In the genomic region with DNA sequence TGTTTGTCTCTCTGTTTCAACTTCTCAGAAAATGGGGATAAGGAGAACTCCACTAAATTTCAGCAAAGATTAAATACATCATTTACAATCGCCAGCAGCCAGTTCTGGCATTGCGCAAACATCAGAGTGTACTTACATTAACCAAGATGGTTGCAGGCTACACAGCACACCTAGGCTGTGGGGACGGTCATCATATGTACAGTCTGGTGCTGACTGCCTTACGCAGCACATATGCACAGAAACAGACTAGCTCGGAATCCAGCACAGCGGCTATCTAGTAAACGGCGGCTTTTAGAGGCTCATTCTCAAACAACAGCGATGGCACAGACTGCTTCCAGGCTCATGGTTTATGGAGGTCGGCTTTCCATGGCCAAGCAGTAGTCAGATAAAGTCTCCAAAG, we compare ENCODE assay signal across 29 mouse cellular contexts. TPM values are rescaled to one million over a fixed set of nuclear protein-coding genes. Genes with fewer than 3 reads are reported as not detected.
A peak's percentile ranks its signal among the peaks of the same experiment; 100 is the strongest.
DNase-seq lines count a peak whose midpoint lies in the region; ATAC-seq and TF ChIP-seq lines count a peak whose summit lies in the region.
"Had no signal": no experiment of that assay in that cellular context is flagged by ENCODE, and none has a peak within 500 bp of the region (broad histone marks: within the 10 kb centered on the region; RNA-seq: fewer than 3 reads in every experiment).

No protein-coding gene starts in this region.

- no peak for ATAC-seq in embryonic facial prominence, embryonic 13.5 days (ENCODE audit: insufficient number of reproducible peaks, insufficient read depth, low FRiP score, low TSS enrichment, low read depth)
- no peak for ATAC-seq in kidney, embryonic 16.5 days (ENCODE audit: low FRiP score, low TSS enrichment)
- no peak for ATAC-seq in limb, embryonic 13.5 days (ENCODE audit: low FRiP score, low read depth)
- ATAC-seq in stomach, postnatal 0 days (ENCODE audit: low FRiP score, low TSS enrichment) = no peak
- no peak for ATAC-seq in intestine, postnatal 0 days
- ATAC-seq: forebrain, postnatal 0 days; Patski had no signal

- no peak overlapping the region for H3K9ac ChIP-seq in embryonic facial prominence, embryonic 13.5 days
- H3K9ac ChIP-seq in kidney, embryonic 16.5 days (replicated peaks; ENCODE audit: low read length) = no peak overlapping the region
- no peak overlapping the region for H3K9ac ChIP-seq in limb, embryonic 13.5 days
- H3K9ac ChIP-seq in stomach, postnatal 0 days (ENCODE audit: low read length) = no peak overlapping the region
- no peak overlapping the region for H3K9ac ChIP-seq in intestine, postnatal 0 days (ENCODE audit: low read depth, low read length)
- H3K9ac ChIP-seq: forebrain, embryonic 12.5 days; forebrain, postnatal 0 days; heart, embryonic 12.5 days; liver, embryonic 14.5 days had no signal

- H3K4me3 ChIP-seq in embryonic facial prominence, embryonic 13.5 days = no peak overlapping the region
- no peak overlapping the region for H3K4me3 ChIP-seq in embryonic facial prominence, embryonic 10.5 days
- H3K4me3 ChIP-seq in kidney, embryonic 16.5 days (ENCODE audit: low read length) = no peak overlapping the region
- H3K4me3 ChIP-seq in limb, embryonic 13.5 days = no peak overlapping the region
- H3K4me3 ChIP-seq in stomach, postnatal 0 days (ENCODE audit: low read depth, low read length) = no peak overlapping the region
- H3K4me3 ChIP-seq in intestine, postnatal 0 days (ENCODE audit: low read depth, low read length) = no peak overlapping the region
- H3K4me3 ChIP-seq: forebrain, embryonic 12.5 days; heart, adult 2 months; heart, embryonic 12.5 days; left cerebral cortex, adult 2 months had no signal

- H3K27ac ChIP-seq in embryonic facial prominence, embryonic 13.5 days = no peak overlapping the region
- H3K27ac ChIP-seq in embryonic facial prominence, embryonic 10.5 days (replicated peaks) = no peak overlapping the region
- H3K27ac ChIP-seq in kidney, embryonic 16.5 days (ENCODE audit: low read length) = peak overlapping the region; percentile 60; the same call in 1 of the 2 replicates
- no peak overlapping the region for H3K27ac ChIP-seq in limb, embryonic 13.5 days
- H3K27ac ChIP-seq in stomach, postnatal 0 days (replicated peaks) = peak overlapping the region; percentile 71; the same call in 1 of the 2 replicates
- no peak overlapping the region for H3K27ac ChIP-seq in intestine, postnatal 0 days (ENCODE audit: low read depth, low read length)
- H3K27ac ChIP-seq: forebrain, embryonic 12.5 days; heart, adult 2 months; left cerebral cortex, adult 2 months; liver, embryonic 14.5 days; macrophage had no signal

- H3K4me1 ChIP-seq in embryonic facial prominence, embryonic 13.5 days = no peaks in the 10 kb centered on the region
- H3K4me1 ChIP-seq in embryonic facial prominence, embryonic 10.5 days = peaks cover 10% of the 10 kb centered on the region; the same call in 1 of the 2 replicates
- peaks cover 10% of the 10 kb centered on the region for H3K4me1 ChIP-seq in kidney, embryonic 16.5 days (ENCODE audit: insufficient read depth, low read length)
- H3K4me1 ChIP-seq in limb, embryonic 13.5 days = peaks cover 5% of the 10 kb centered on the region; the same call in 1 of the 2 replicates
- no peaks in the 10 kb centered on the region for H3K4me1 ChIP-seq in stomach, postnatal 0 days (replicated peaks; ENCODE audit: control insufficient read depth, insufficient read depth)
- no peaks in the 10 kb centered on the region for H3K4me1 ChIP-seq in intestine, postnatal 0 days (replicated peaks; ENCODE audit: control insufficient read depth, insufficient read depth, low read length)
- H3K4me1 ChIP-seq: forebrain, embryonic 12.5 days had no signal

- H3K36me3 ChIP-seq in embryonic facial prominence, embryonic 13.5 days = no peaks in the 10 kb centered on the region
- no peaks in the 10 kb centered on the region for H3K36me3 ChIP-seq in embryonic facial prominence, embryonic 10.5 days (replicated peaks)
- no peaks in the 10 kb centered on the region for H3K36me3 ChIP-seq in kidney, embryonic 16.5 days (ENCODE audit: insufficient read depth, low read length)
- no peaks in the 10 kb centered on the region for H3K36me3 ChIP-seq in limb, embryonic 13.5 days
- H3K36me3 ChIP-seq in stomach, postnatal 0 days (ENCODE audit: control insufficient read depth, insufficient read depth, low read length) = no peaks in the 10 kb centered on the region
- no peaks in the 10 kb centered on the region for H3K36me3 ChIP-seq in intestine, postnatal 0 days (ENCODE audit: control insufficient read depth, insufficient read depth)
- H3K36me3 ChIP-seq: forebrain, embryonic 12.5 days; G1E; heart, embryonic 12.5 days had no signal

- no peak for TF ChIP-seq CTCF in stomach, postnatal 0 days (IDR thresholded peaks at IDR 0.05; ENCODE audit: low read depth)
- no peak for TF ChIP-seq CTCF in intestine, postnatal 0 days (IDR thresholded peaks at IDR 0.05; ENCODE audit: low read depth)

- no peaks in the 10 kb centered on the region for H3K9me3 ChIP-seq in embryonic facial prominence, embryonic 13.5 days
- H3K9me3 ChIP-seq in embryonic facial prominence, embryonic 10.5 days = no peaks in the 10 kb centered on the region
- no peaks in the 10 kb centered on the region for H3K9me3 ChIP-seq in kidney, embryonic 16.5 days (ENCODE audit: low read length)
- H3K9me3 ChIP-seq in limb, embryonic 13.5 days = no peaks in the 10 kb centered on the region
- no peaks in the 10 kb centered on the region for H3K9me3 ChIP-seq in stomach, postnatal 0 days (ENCODE audit: control insufficient read depth, low read length)
- no peaks in the 10 kb centered on the region for H3K9me3 ChIP-seq in intestine, postnatal 0 days (ENCODE audit: control insufficient read depth)
- H3K9me3 ChIP-seq: forebrain, embryonic 12.5 days; G1E; heart, embryonic 12.5 days had no signal

- 91% methylated on average over 10 of the region's 10 CpGs for WGBS in embryonic facial prominence, embryonic 13.5 days
- 92% methylated on average over 10 of the region's 10 CpGs for WGBS in embryonic facial prominence, embryonic 10.5 days
- 87% methylated on average over 10 of the region's 10 CpGs for WGBS in kidney, embryonic 16.5 days
- 79% methylated on average over 10 of the region's 10 CpGs for WGBS in limb, embryonic 13.5 days
- WGBS in stomach, postnatal 0 days = 79% methylated on average over 10 of the region's 10 CpGs
- 86% methylated on average over 10 of the region's 10 CpGs for WGBS in intestine, postnatal 0 days

- DNase-seq in embryonic facial prominence, embryonic 10.5 days (ENCODE audit: low spot score) = no peak
- no peak for DNase-seq in kidney, postnatal 14 days
- DNase-seq in stomach, postnatal 0 days (ENCODE audit: low spot score) = no peak
- DNase-seq: adrenal gland, postnatal 14 days; cerebellum, adult 11 months; cerebellum, adult 9-11 months; embryo, embryonic 11 days; forebrain, postnatal 0 days; heart, adult 2 months; heart, postnatal 4 days; liver; lung, adult 2 months; lung, postnatal 10 days; midbrain, embryonic 14.5 days; right cerebral cortex, adult 18-20 months; right cerebral cortex, postnatal 4 days; thymus, postnatal 14 days had no signal

- no peaks in the 10 kb centered on the region for H3K27me3 ChIP-seq in embryonic facial prominence, embryonic 13.5 days
- H3K27me3 ChIP-seq in embryonic facial prominence, embryonic 10.5 days (replicated peaks; ENCODE audit: low read depth, poor library complexity, severe bottlenecking) = no peaks in the 10 kb centered on the region
- no peaks in the 10 kb centered on the region for H3K27me3 ChIP-seq in kidney, embryonic 16.5 days (ENCODE audit: insufficient read depth, low read length)
- H3K27me3 ChIP-seq in limb, embryonic 13.5 days = no peaks in the 10 kb centered on the region
- no peaks in the 10 kb centered on the region for H3K27me3 ChIP-seq in stomach, postnatal 0 days (ENCODE audit: control insufficient read depth, insufficient read depth, low read length)
- no peaks in the 10 kb centered on the region for H3K27me3 ChIP-seq in intestine, postnatal 0 days (replicated peaks; ENCODE audit: control insufficient read depth, insufficient read depth, low read length)
- H3K27me3 ChIP-seq: CH12.LX; forebrain, embryonic 12.5 days; heart, embryonic 12.5 days; Patski had no signal

- no peak for TF ChIP-seq EP300 in stomach, postnatal 0 days (optimal IDR thresholded peaks at IDR 0.05)

- peak overlapping the region; percentile 23; the same call in 1 of the 2 replicates for H3K4me2 ChIP-seq in embryonic facial prominence, embryonic 13.5 days
- no peak overlapping the region for H3K4me2 ChIP-seq in kidney, embryonic 16.5 days (replicated peaks; ENCODE audit: low read depth, low read length)
- peak overlapping the region; percentile 36 for H3K4me2 ChIP-seq in limb, embryonic 13.5 days (replicated peaks)
- H3K4me2 ChIP-seq in stomach, postnatal 0 days (replicated peaks; ENCODE audit: low read depth) = peak overlapping the region; percentile 0; the same call in 1 of the 2 replicates
- no peak overlapping the region for H3K4me2 ChIP-seq in intestine, postnatal 0 days (replicated peaks; ENCODE audit: low read depth)
- H3K4me2 ChIP-seq: forebrain, embryonic 12.5 days; heart, embryonic 12.5 days had no signal

RNA-seq across cellular contexts. Expression of a gene that starts 54.3 kb away (rescaled TPM):
- polyA plus RNA-seq in embryonic facial prominence, embryonic 13.5 days (2015; fragmentation: Nextera tagmentation; extraction: Ambion mirVana) = 22.3 and 22.4 TPM in 2 replicates
- polyA plus RNA-seq in embryonic facial prominence, embryonic 10.5 days (2016; fragmentation: Nextera tagmentation; extraction: Ambion mirVana) = 16.8 and 19.5 TPM in 2 replicates
- polyA plus RNA-seq in kidney, embryonic 16.5 days (2015; fragmentation: Nextera tagmentation; extraction: Ambion mirVana) = 9.4 and 13.8 TPM in 2 replicates
- 21.4 and 24.1 TPM in 2 replicates for polyA plus RNA-seq in limb, embryonic 13.5 days (2015; fragmentation: Nextera tagmentation; extraction: Ambion mirVana)
- 5.1 and 5.7 TPM in 2 replicates for polyA plus RNA-seq in stomach, postnatal 0 days (2015; fragmentation: Nextera tagmentation; extraction: Ambion mirVana)
- 3.2 and 3.9 TPM in 2 replicates for polyA plus RNA-seq in intestine, postnatal 0 days (2015; fragmentation: Nextera tagmentation; extraction: Ambion mirVana)
- polyA plus RNA-seq: G1E, macrophage had no signal

Comparison
In these comparisons a context has a peak if more than half of its experiments do, and no peak if none do; other contexts are left out.
1. H3K27ac ChIP-seq: peak in kidney, embryonic 16.5 days (single experiment) and stomach, postnatal 0 days (single experiment); none in embryonic facial prominence, embryonic 13.5 days (single experiment), embryonic facial prominence, embryonic 10.5 days (single experiment), limb, embryonic 13.5 days (single experiment) and intestine, postnatal 0 days (single experiment).
2. H3K4me2 ChIP-seq: peak in embryonic facial prominence, embryonic 13.5 days (single experiment), limb, embryonic 13.5 days (single experiment) and stomach, postnatal 0 days (single experiment); none in kidney, embryonic 16.5 days (single experiment) and intestine, postnatal 0 days (single experiment).